Mouse (Mus musculus): ENCODE data around the gene Slc8a1.

GRCm38 (mm10) chr17:81528940-81529339 lies 209.2 kb downstream of the Slc8a1 start:
- no peak for TF ChIP-seq GATA1 (IDR thresholded peaks at IDR 0.05; ENCODE audit: borderline replicate concordance, low read length)
- TF ChIP-seq FLI1 (IDR thresholded peaks at IDR 0.05; ENCODE audit: low read length), result no peak
